Mouse (Mus musculus): ENCODE measurements at regions not wholly inside any gene's neighbourhood (a gene's known extent, or its start where the extent isn't known, plus 50 kb on each side); places are given as distances from the start of the nearest gene placed in this dataset.
A peak's percentile ranks its signal among the peaks of the same experiment; 100 is the strongest.

- no peak overlapping the region for H3K27ac ChIP-seq (ENCODE audit: low read depth, low read length)
- H3K4me3 ChIP-seq (ENCODE audit: low read depth, low read length): no peak overlapping the region
- WGBS: 70% methylated on average over 2 of the region's 2 CpGs
- no peaks in the 10 kb centered on the region for H3K9me3 ChIP-seq (ENCODE audit: control insufficient read depth)
- no peaks in the 10 kb centered on the region for H3K4me1 ChIP-seq (replicated peaks; ENCODE audit: control insufficient read depth, insufficient read depth, low read length)
- H3K36me3 ChIP-seq (ENCODE audit: control insufficient read depth, insufficient read depth): no peaks in the 10 kb centered on the region
- no peak for TF ChIP-seq CTCF (IDR thresholded peaks at IDR 0.05; ENCODE audit: low read depth)
- H3K9ac ChIP-seq (ENCODE audit: low read depth, low read length): no peak overlapping the region
- no peak overlapping the region for H3K4me2 ChIP-seq (replicated peaks; ENCODE audit: low read depth)
- H3K27me3 ChIP-seq (replicated peaks; ENCODE audit: control insufficient read depth, insufficient read depth, low read length): no peaks in the 10 kb centered on the region
- ATAC-seq: no peak
Observed at GRCm38 (mm10) chr12:99113781-99114180, 193.4 kb downstream of the Ttc8 start.

DNA sequence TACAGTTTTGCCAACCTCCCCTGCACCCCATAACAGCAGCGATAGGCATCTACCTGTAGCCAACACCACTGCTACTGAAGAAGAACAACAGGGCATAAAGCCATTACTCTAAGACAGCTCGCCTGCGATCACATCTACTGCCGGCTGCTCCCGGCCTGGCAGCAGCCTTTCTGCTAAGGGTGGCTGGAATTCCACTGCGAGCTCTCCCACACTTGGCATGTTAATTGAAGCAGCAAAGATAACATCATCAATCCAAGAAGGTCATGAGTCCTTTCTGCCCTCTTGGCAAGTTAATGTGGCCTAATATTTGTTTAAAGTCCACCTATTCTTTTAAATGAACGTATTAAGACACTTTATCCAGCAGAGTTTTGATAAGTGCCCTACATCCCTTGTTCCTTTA, 196.1 kb downstream of the Ttc8 start:
- H3K9me3 ChIP-seq (ENCODE audit: control insufficient read depth): no peaks in the 10 kb centered on the region
- H3K4me2 ChIP-seq (replicated peaks; ENCODE audit: low read depth): no peak overlapping the region
- 29% methylated on average over 7 of the region's 7 CpGs for WGBS
- ATAC-seq: no peak
- H3K4me1 ChIP-seq (replicated peaks; ENCODE audit: control insufficient read depth, insufficient read depth, low read length): no peaks in the 10 kb centered on the region
- H3K9ac ChIP-seq (ENCODE audit: low read depth, low read length): no peak overlapping the region
- H3K27ac ChIP-seq (ENCODE audit: low read depth, low read length): no peak overlapping the region
- H3K27me3 ChIP-seq (replicated peaks; ENCODE audit: control insufficient read depth, insufficient read depth, low read length): no peaks in the 10 kb centered on the region
- no peak overlapping the region for H3K4me3 ChIP-seq (ENCODE audit: low read depth, low read length)
- TF ChIP-seq CTCF (IDR thresholded peaks at IDR 0.05; ENCODE audit: low read depth): no peak
- H3K36me3 ChIP-seq (ENCODE audit: control insufficient read depth, insufficient read depth): no peaks in the 10 kb centered on the region

DNA sequence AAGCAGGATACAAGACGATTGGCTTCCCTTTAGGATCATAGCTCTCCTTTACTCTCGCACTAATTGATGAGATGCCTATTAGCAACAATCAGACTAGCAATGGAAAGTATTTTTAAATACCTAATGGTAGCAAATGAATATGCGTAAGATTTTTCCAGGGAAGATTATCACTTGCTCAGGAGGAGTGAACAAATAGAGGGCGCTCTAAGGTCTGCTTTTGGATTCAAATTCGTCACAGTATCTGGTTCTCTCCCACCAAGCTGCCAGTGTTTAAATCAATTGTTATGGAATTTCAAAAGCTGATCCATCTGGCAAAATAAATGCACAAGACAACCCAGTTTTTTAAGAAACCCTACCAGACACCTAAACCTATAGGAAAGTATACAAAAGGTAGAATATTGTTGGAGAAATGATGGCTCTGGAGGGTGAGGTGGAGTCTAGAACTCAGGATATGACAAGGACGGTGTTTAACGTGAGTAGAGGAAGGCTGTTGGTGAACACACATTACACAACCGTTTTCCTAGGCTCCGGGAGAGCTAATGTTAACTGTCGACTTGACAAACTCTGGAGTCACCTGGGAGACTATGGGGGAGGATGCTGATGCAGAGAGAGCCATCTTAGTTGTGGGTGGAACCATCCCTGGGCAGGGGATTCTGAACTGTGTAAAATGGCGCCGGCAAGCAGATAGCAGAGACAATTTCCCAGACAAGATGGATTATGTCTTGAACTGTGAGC, 198.2 kb downstream of the Ttc8 start:
- no peaks in the 10 kb centered on the region for H3K9me3 ChIP-seq (ENCODE audit: control insufficient read depth)
- H3K4me1 ChIP-seq (replicated peaks; ENCODE audit: control insufficient read depth, insufficient read depth, low read length): no peaks in the 10 kb centered on the region
- no peaks in the 10 kb centered on the region for H3K27me3 ChIP-seq (replicated peaks; ENCODE audit: control insufficient read depth, insufficient read depth, low read length)
- no peak overlapping the region for H3K9ac ChIP-seq (ENCODE audit: low read depth, low read length)
- WGBS: 88% methylated on average over 12 of the region's 12 CpGs
- H3K36me3 ChIP-seq (ENCODE audit: control insufficient read depth, insufficient read depth): no peaks in the 10 kb centered on the region
- TF ChIP-seq CTCF (IDR thresholded peaks at IDR 0.05; ENCODE audit: low read depth): peak; percentile 40
- H3K4me3 ChIP-seq (ENCODE audit: low read depth, low read length): no peak overlapping the region
- no peak for ATAC-seq
- H3K27ac ChIP-seq (ENCODE audit: low read depth, low read length): no peak overlapping the region
- H3K4me2 ChIP-seq (replicated peaks; ENCODE audit: low read depth): no peak overlapping the region

GRCm38 (mm10) chr12:99119966-99120365, 199.6 kb downstream of the Ttc8 start:
- Histone ChIP-seq H3K27me3 (replicated peaks; ENCODE audit: control insufficient read depth, insufficient read depth, low read length) (no peaks in the 10 kb centered on the region), H3K4me3 (ENCODE audit: low read depth, low read length) (no peak overlapping the region), H3K9me3 (ENCODE audit: control insufficient read depth) (no peaks in the 10 kb centered on the region), H3K27ac (ENCODE audit: low read depth, low read length) (no peak overlapping the region), H3K4me1 (replicated peaks; ENCODE audit: control insufficient read depth, insufficient read depth, low read length) (no peaks in the 10 kb centered on the region), H3K36me3 (ENCODE audit: control insufficient read depth, insufficient read depth) (no peaks in the 10 kb centered on the region), H3K9ac (ENCODE audit: low read depth, low read length) (no peak overlapping the region), H3K4me2 (replicated peaks; ENCODE audit: low read depth) (no peak overlapping the region)
- TF ChIP-seq CTCF (IDR thresholded peaks at IDR 0.05; ENCODE audit: low read depth): no peak
- no peak for ATAC-seq
- 92% methylated on average over 9 of the region's 9 CpGs for WGBS

GRCm38 (mm10) chr12:99123611-99124495, 203.5 kb downstream of the Ttc8 start:
- H3K4me2 ChIP-seq (replicated peaks; ENCODE audit: low read depth): no peak overlapping the region
- no peaks in the 10 kb centered on the region for H3K4me1 ChIP-seq (replicated peaks; ENCODE audit: control insufficient read depth, insufficient read depth, low read length)
- no peak overlapping the region for H3K9ac ChIP-seq (ENCODE audit: low read depth, low read length)
- H3K36me3 ChIP-seq (ENCODE audit: control insufficient read depth, insufficient read depth): no peaks in the 10 kb centered on the region
- TF ChIP-seq CTCF (IDR thresholded peaks at IDR 0.05; ENCODE audit: low read depth): no peak
- H3K27ac ChIP-seq (ENCODE audit: low read depth, low read length): no peak overlapping the region
- no peak for ATAC-seq
- no peaks in the 10 kb centered on the region for H3K27me3 ChIP-seq (replicated peaks; ENCODE audit: control insufficient read depth, insufficient read depth, low read length)
- no peaks in the 10 kb centered on the region for H3K9me3 ChIP-seq (ENCODE audit: control insufficient read depth)
- whole genome bisulfite sequencing: 64% methylated on average over 15 of the region's 15 CpGs
- no peak overlapping the region for H3K4me3 ChIP-seq (ENCODE audit: low read depth, low read length)

GRCm38 (mm10) chr12:99126129-99126528, 205.8 kb downstream of the Ttc8 start:
- Histone ChIP-seq H3K4me2 (replicated peaks; ENCODE audit: low read depth) (no peak overlapping the region), H3K9me3 (ENCODE audit: control insufficient read depth) (no peaks in the 10 kb centered on the region), H3K27me3 (replicated peaks; ENCODE audit: control insufficient read depth, insufficient read depth, low read length) (no peaks in the 10 kb centered on the region), H3K4me1 (replicated peaks; ENCODE audit: control insufficient read depth, insufficient read depth, low read length) (no peaks in the 10 kb centered on the region), H3K36me3 (ENCODE audit: control insufficient read depth, insufficient read depth) (no peaks in the 10 kb centered on the region), H3K9ac (ENCODE audit: low read depth, low read length) (no peak overlapping the region), H3K4me3 (ENCODE audit: low read depth, low read length) (no peak overlapping the region), H3K27ac (ENCODE audit: low read depth, low read length) (no peak overlapping the region)
- TF ChIP-seq CTCF (IDR thresholded peaks at IDR 0.05; ENCODE audit: low read depth): peak; percentile 33
- 98% methylated on average over 2 of the region's 2 CpGs for WGBS
- no peak for ATAC-seq
